Mouse (Mus musculus) E14TG2a.4 (cell line): ENCODE results near the gene Gm3376.
"Not testable (repeated sequence)": the region's sequence is repeated elsewhere in the genome, so short reads cannot be mapped to it uniquely, and the experiment has no call there.

ENCODE experiments used
- H3K27me3 ChIP-seq: 2 replicates; pipeline ENCODE4 v1.6.1; 2014; ENCODE audit warnings: low read length, control low read depth; ENCODE audit not compliant: insufficient read depth
- H3K36me3 ChIP-seq: 2 replicates; pipeline ENCODE4 v1.6.1; 2014; ENCODE audit warnings: low read length, control low read depth; ENCODE audit not compliant: insufficient read depth
- H3K4me1 ChIP-seq: replicated peaks from 2 replicates; pipeline ENCODE4 v1.6.1; 2014; ENCODE audit warnings: low read depth, low read length, control low read depth
- H3K4me3 ChIP-seq: replicated peaks from 2 replicates; pipeline ENCODE4 v1.5.1; 2014; ENCODE audit warnings: mild to moderate bottlenecking, low read length
- H3K9me3 ChIP-seq: 2 replicates; pipeline ENCODE4 v1.6.1; 2014; ENCODE audit warnings: low read length, control low read depth

The Gm3376 gene

GRCm38 (mm10) chrY:3771373-3771772, at the start of gene Gm3376:
TSS of gene Gm3376 (plus strand) at chrY:3771673.
- H3K9me3 ChIP-seq, H3K36me3 ChIP-seq, H3K4me3 ChIP-seq, H3K4me1 ChIP-seq, H3K27me3 ChIP-seq: not testable (repeated sequence)
